Mouse (Mus musculus): ENCODE results near the gene Mecom.

DNA sequence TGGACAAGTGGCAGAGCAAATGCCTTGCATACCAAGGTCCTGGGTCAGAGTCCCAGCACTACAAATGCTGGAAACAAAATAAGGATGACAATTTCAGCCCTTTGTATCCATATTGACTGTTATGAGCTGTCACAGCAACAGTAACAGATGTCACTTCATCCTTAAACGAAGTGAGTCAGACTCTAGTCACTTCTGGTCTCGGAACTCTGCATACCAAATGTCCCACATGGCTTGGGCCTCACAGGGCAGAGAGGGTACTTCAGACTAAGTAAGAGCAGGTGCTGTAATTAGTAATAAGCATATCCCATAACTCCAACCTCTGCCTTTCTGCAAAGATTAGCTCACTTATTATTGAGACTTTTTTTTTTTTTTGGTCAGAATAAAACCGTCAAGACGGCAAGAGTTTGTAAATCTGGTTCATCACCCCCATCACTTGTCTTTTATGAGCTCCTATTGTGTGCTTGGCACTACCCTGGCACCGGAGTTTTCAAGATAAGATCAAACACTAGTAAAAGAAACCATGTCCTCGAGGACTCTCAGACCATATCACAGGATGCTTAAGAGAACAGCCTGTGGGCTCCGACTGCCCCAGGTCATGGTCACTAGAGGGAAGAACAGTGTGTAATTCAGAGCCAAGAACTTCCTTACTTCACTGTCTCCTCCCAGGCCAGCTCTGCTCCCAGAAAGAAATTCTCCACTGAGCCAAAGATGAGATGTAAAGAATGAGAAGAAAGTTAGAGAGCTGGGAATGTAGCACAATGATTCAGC is 79.6 kb downstream of the Mecom start:
- TF ChIP-seq CTCF (IDR thresholded peaks at IDR 0.05; ENCODE audit: borderline replicate concordance, insufficient read depth, low read depth, low read length) = no peak
- no peak for TF ChIP-seq POLR2A (IDR thresholded peaks at IDR 0.05; ENCODE audit: borderline replicate concordance, insufficient read depth, low read length)
